Mouse (Mus musculus) embryonic facial prominence, embryonic 12.5 days (tissue): Measurements from ENCODE around the gene Lrmda. TPM values are rescaled to one million over a fixed set of nuclear protein-coding genes. Genes with fewer than 3 reads are reported as not detected.

Experiments
- ATAC-seq: fragments of 200-750 bp; cut with Nextera tagmentation; 2 replicates; pipeline ENCODE4 v1.8.0; 2017; ENCODE audit not compliant: insufficient number of reproducible peaks, insufficient read depth, low FRiP score, low TSS enrichment
- H3K27ac ChIP-seq: fragments of 300-500 bp; sonication (generic); 2 replicates; pipeline ENCODE4 v1.5.1; 2016; ENCODE audit warnings: mild to moderate bottlenecking
- H3K27me3 ChIP-seq: fragments of 300-500 bp; sonication (generic); 2 replicates; pipeline ENCODE4 v1.6.1; 2016; ENCODE audit warnings: mild to moderate bottlenecking, moderate library complexity
- H3K36me3 ChIP-seq: fragments of 300-500 bp; sonication (generic); 2 replicates; pipeline ENCODE4 v1.6.1; 2016; ENCODE audit warnings: mild to moderate bottlenecking
- H3K4me1 ChIP-seq: fragments of 300-500 bp; sonication (generic); 2 replicates; pipeline ENCODE4 v1.6.1; 2016
- H3K4me2 ChIP-seq: fragments of 300-500 bp; sonication (generic); replicated peaks from 2 replicates; pipeline ENCODE4 v1.6.1; 2016; ENCODE audit warnings: mild to moderate bottlenecking, moderate library complexity
- H3K4me3 ChIP-seq: fragments of 300-500 bp; sonication (generic); 2 replicates; pipeline ENCODE4 v1.5.1; 2016; ENCODE audit warnings: mild to moderate bottlenecking
- H3K9ac ChIP-seq: fragments of 300-500 bp; sonication (generic); 2 replicates; pipeline ENCODE4 v1.6.1; 2016; ENCODE audit warnings: mild to moderate bottlenecking, moderate library complexity
- H3K9me3 ChIP-seq: fragments of 300-500 bp; sonication (generic); 2 replicates; pipeline ENCODE4 v1.6.1; 2016; ENCODE audit warnings: mild to moderate bottlenecking, moderate library complexity
- WGBS: fragments of 180-500 bp; shearing (Covaris S2); methylation state at CpG from one replicate; pipeline ENCODE4 v1.1.7; 2016; 5-methylcytosine and 5-hydroxymethylcytosine counted together
- polyA plus RNA-seq: library from polyadenylated mRNA; unstranded; fragments of >200 nt; fragmentation: Nextera tagmentation; extraction: Ambion mirVana; gene quantifications from 2 replicates; pipeline ENCODE4 v1.2.1, GENCODE M21; 2016

Lrmda gene
- polyA plus RNA-seq, 1 experiment from 2014 or later, result 0.28 TPM

- Histone ChIP-seq H3K27ac (no peak overlapping the region), H3K4me2 (no peak overlapping the region), H3K4me3 (no peak overlapping the region), H3K4me1 (no peaks in the 10 kb centered on the region), H3K9me3 (no peaks in the 10 kb centered on the region), H3K9ac (no peak overlapping the region), H3K27me3 (no peaks in the 10 kb centered on the region), H3K36me3 (no peaks in the 10 kb centered on the region)
- ATAC-seq, result no peak
- WGBS, result 74% methylated on average over 3 of the region's 3 CpGs
These were observed 203.1 kb downstream of the Lrmda start for GRCm38 (mm10) chr14:22222574-22222973.

- no peaks in the 10 kb centered on the region for H3K9me3 ChIP-seq
- H3K27ac ChIP-seq, result no peak overlapping the region
- no peak overlapping the region for H3K4me2 ChIP-seq
- H3K9ac ChIP-seq, result no peak overlapping the region
- no peaks in the 10 kb centered on the region for H3K4me1 ChIP-seq
- 77% methylated on average over 2 of the region's 2 CpGs for WGBS
- no peak overlapping the region for H3K4me3 ChIP-seq
- ATAC-seq, result no peak
- no peaks in the 10 kb centered on the region for H3K36me3 ChIP-seq
- no peaks in the 10 kb centered on the region for H3K27me3 ChIP-seq
These were observed 206.7 kb downstream of the Lrmda start for GRCm38 (mm10) chr14:22226205-22226604.

- no peak for ATAC-seq
These were observed 208.9 kb downstream of the Lrmda start for GRCm38 (mm10) chr14:22228253-22228968.

GRCm38 (mm10) chr14:22240315-22240714 is 220.8 kb downstream of the Lrmda start:
- no peak overlapping the region for H3K27ac ChIP-seq
- no peak for ATAC-seq
- WGBS, result 58% methylated on average over 3 of the region's 3 CpGs
- H3K4me3 ChIP-seq, result no peak overlapping the region
- H3K4me1 ChIP-seq, result peaks cover 5% of the 10 kb centered on the region; the same call in 1 of the 2 replicates
- no peaks in the 10 kb centered on the region for H3K9me3 ChIP-seq
- H3K9ac ChIP-seq, result no peak overlapping the region
- H3K4me2 ChIP-seq, result no peak overlapping the region
- H3K27me3 ChIP-seq, result no peaks in the 10 kb centered on the region
- H3K36me3 ChIP-seq, result no peaks in the 10 kb centered on the region

More at GRCm38 (mm10) chr14:22228253-22228968, 208.9 kb downstream of the Lrmda start:
- 85% methylated on average over 7 of the region's 7 CpGs for WGBS
- no peaks in the 10 kb centered on the region for H3K9me3 ChIP-seq
- H3K4me3 ChIP-seq, result no peak overlapping the region
- H3K27ac ChIP-seq, result no peak overlapping the region
- H3K36me3 ChIP-seq, result no peaks in the 10 kb centered on the region
- H3K4me2 ChIP-seq, result no peak overlapping the region
- H3K4me1 ChIP-seq, result no peaks in the 10 kb centered on the region
- H3K27me3 ChIP-seq, result no peaks in the 10 kb centered on the region
- H3K9ac ChIP-seq, result no peak overlapping the region

GRCm38 (mm10) chr14:22255458-22255857 is 235.9 kb downstream of the Lrmda start:
- no peak overlapping the region for H3K27ac ChIP-seq
- ATAC-seq, result no peak
- no peaks in the 10 kb centered on the region for H3K27me3 ChIP-seq
- no peaks in the 10 kb centered on the region for H3K9me3 ChIP-seq
- H3K36me3 ChIP-seq, result no peaks in the 10 kb centered on the region
- no peak overlapping the region for H3K4me3 ChIP-seq
- no peak overlapping the region for H3K9ac ChIP-seq
- no peak overlapping the region for H3K4me2 ChIP-seq
- peaks cover 10% of the 10 kb centered on the region; the same call in 1 of the 2 replicates for H3K4me1 ChIP-seq
- WGBS, result 85% methylated on average over 12 of the region's 12 CpGs

GRCm38 (mm10) chr14:22256274-22256673 is 236.8 kb downstream of the Lrmda start:
- no peak overlapping the region for H3K27ac ChIP-seq
- H3K9ac ChIP-seq, result no peak overlapping the region
- H3K36me3 ChIP-seq, result no peaks in the 10 kb centered on the region
- peaks cover 10% of the 10 kb centered on the region; the same call in 1 of the 2 replicates for H3K4me1 ChIP-seq
- 89% methylated on average over 12 of the region's 12 CpGs for WGBS
- no peak overlapping the region for H3K4me3 ChIP-seq
- H3K9me3 ChIP-seq, result no peaks in the 10 kb centered on the region
- H3K27me3 ChIP-seq, result no peaks in the 10 kb centered on the region
- H3K4me2 ChIP-seq, result no peak overlapping the region
- no peak for ATAC-seq

GRCm38 (mm10) chr14:22259376-22260032 is 240.0 kb downstream of the Lrmda start:
- no peaks in the 10 kb centered on the region for H3K9me3 ChIP-seq
- no peak overlapping the region for H3K4me3 ChIP-seq
- no peak for ATAC-seq

GRCm38 (mm10) chr14:22260033-22260419 is 240.5 kb downstream of the Lrmda start:
- WGBS, result 68% methylated on average over 5 of the region's 5 CpGs
- no peaks in the 10 kb centered on the region for H3K9me3 ChIP-seq
- H3K4me1 ChIP-seq, result peaks cover 10% of the 10 kb centered on the region; the same call in 1 of the 2 replicates
- H3K36me3 ChIP-seq, result no peaks in the 10 kb centered on the region
- H3K4me3 ChIP-seq, result no peak overlapping the region
- no peak overlapping the region for H3K27ac ChIP-seq
- no peaks in the 10 kb centered on the region for H3K27me3 ChIP-seq
- no peak overlapping the region for H3K4me2 ChIP-seq
- H3K9ac ChIP-seq, result no peak overlapping the region
- no peak for ATAC-seq

More at GRCm38 (mm10) chr14:22259376-22260032, 240.0 kb downstream of the Lrmda start:
- no peaks in the 10 kb centered on the region for H3K27me3 ChIP-seq
- H3K27ac ChIP-seq, result no peak overlapping the region
- H3K36me3 ChIP-seq, result no peaks in the 10 kb centered on the region
- 38% methylated on average over 10 of the region's 10 CpGs for WGBS
- H3K4me1 ChIP-seq, result peaks cover 10% of the 10 kb centered on the region; the same call in 1 of the 2 replicates
- H3K4me2 ChIP-seq, result no peak overlapping the region
- H3K9ac ChIP-seq, result no peak overlapping the region

GRCm38 (mm10) chr14:22265229-22265905 is 245.9 kb downstream of the Lrmda start:
- Histone ChIP-seq H3K27me3 (no peaks in the 10 kb centered on the region), H3K4me2 (no peak overlapping the region), H3K36me3 (no peaks in the 10 kb centered on the region), H3K4me3 (no peak overlapping the region), H3K4me1 (no peaks in the 10 kb centered on the region), H3K9ac (no peak overlapping the region), H3K9me3 (no peaks in the 10 kb centered on the region), H3K27ac (no peak overlapping the region)
- ATAC-seq, result no peak
- WGBS, result 80% methylated on average over 4 of the region's 4 CpGs

- no peak overlapping the region for H3K4me2 ChIP-seq
- H3K4me1 ChIP-seq, result no peaks in the 10 kb centered on the region
- H3K27ac ChIP-seq, result no peak overlapping the region
- H3K9me3 ChIP-seq, result no peaks in the 10 kb centered on the region
- H3K4me3 ChIP-seq, result no peak overlapping the region
- no peak for ATAC-seq
- H3K36me3 ChIP-seq, result no peaks in the 10 kb centered on the region
- 84% methylated on average over 9 of the region's 9 CpGs for WGBS
- H3K9ac ChIP-seq, result no peak overlapping the region
- H3K27me3 ChIP-seq, result no peaks in the 10 kb centered on the region
These were observed 250.3 kb downstream of the Lrmda start for GRCm38 (mm10) chr14:22269812-22270211.

- Histone ChIP-seq H3K4me3 (no peak overlapping the region), H3K27me3 (no peaks in the 10 kb centered on the region), H3K4me2 (no peak overlapping the region), H3K27ac (no peak overlapping the region), H3K9me3 (no peaks in the 10 kb centered on the region), H3K9ac (no peak overlapping the region), H3K4me1 (no peaks in the 10 kb centered on the region), H3K36me3 (no peaks in the 10 kb centered on the region)
- no peak for ATAC-seq
- WGBS, result 92% methylated on average over 5 of the region's 5 CpGs
These were observed 258.5 kb downstream of the Lrmda start for GRCm38 (mm10) chr14:22278053-22278452.

- Histone ChIP-seq H3K36me3 (no peaks in the 10 kb centered on the region), H3K27me3 (no peaks in the 10 kb centered on the region), H3K4me2 (no peak overlapping the region), H3K4me1 (no peaks in the 10 kb centered on the region), H3K9ac (no peak overlapping the region), H3K27ac (no peak overlapping the region), H3K9me3 (no peaks in the 10 kb centered on the region), H3K4me3 (no peak overlapping the region)
- WGBS, result 92% methylated on average over 4 of the region's 4 CpGs
- no peak for ATAC-seq
These were observed 260.1 kb downstream of the Lrmda start for GRCm38 (mm10) chr14:22279591-22279990.
